Mouse (Mus musculus) stomach, embryonic 15.5 days (tissue): ENCODE results near the gene Gm17359. TPM values are rescaled to one million over a fixed set of nuclear protein-coding genes. Genes with fewer than 3 reads are reported as not detected.

Experiments used
- ATAC-seq: fragments of 200-750 bp; cut with Nextera tagmentation; 2 replicates; pipeline ENCODE4 v1.8.0; 2017; ENCODE audit warnings: low read depth, moderate number of reproducible peaks, moderate TSS enrichment; ENCODE audit not compliant: insufficient read depth, low FRiP score
- H3K27ac ChIP-seq: fragments of 300-500 bp; sonication (generic); 2 replicates; pipeline ENCODE4 v1.5.1; 2015; ENCODE audit warnings: mild to moderate bottlenecking, inconsistent platforms
- H3K27me3 ChIP-seq: fragments of 300-500 bp; sonication (generic); replicated peaks from 2 replicates; pipeline ENCODE4 v1.6.1; 2015; ENCODE audit warnings: inconsistent platforms
- H3K36me3 ChIP-seq: fragments of 300-500 bp; sonication (generic); 2 replicates; pipeline ENCODE4 v1.6.1; 2015; ENCODE audit warnings: inconsistent platforms
- H3K4me1 ChIP-seq: fragments of 300-500 bp; sonication (generic); 2 replicates; pipeline ENCODE4 v1.6.1; 2015; ENCODE audit warnings: inconsistent platforms
- H3K4me2 ChIP-seq: fragments of 300-500 bp; sonication (generic); 2 replicates; pipeline ENCODE4 v1.6.1; 2015; ENCODE audit warnings: mild to moderate bottlenecking, inconsistent platforms
- H3K4me3 ChIP-seq: fragments of 300-500 bp; sonication (generic); replicated peaks from 2 replicates; pipeline ENCODE4 v1.5.1; 2015; ENCODE audit warnings: inconsistent platforms
- H3K9ac ChIP-seq: fragments of 300-500 bp; sonication (generic); 2 replicates; pipeline ENCODE4 v1.6.1; 2015; ENCODE audit warnings: inconsistent platforms
- H3K9me3 ChIP-seq: fragments of 300-500 bp; sonication (generic); 2 replicates; pipeline ENCODE4 v1.6.1; 2016; ENCODE audit warnings: inconsistent platforms
- WGBS: fragments of 180-500 bp; shearing (Covaris S2); methylation state at CpG from one replicate; pipeline ENCODE4 v1.1.7; 2015; 5-methylcytosine and 5-hydroxymethylcytosine counted together
- polyA plus RNA-seq: library from polyadenylated mRNA; unstranded; fragments of >200 nt; fragmentation: Nextera tagmentation; extraction: Ambion mirVana; gene quantifications from 2 replicates; pipeline ENCODE4 v1.2.1, GENCODE M21; 2015

Gm17359 gene
- polyA plus RNA-seq, 1 experiment from 2014 or later = not detected

- H3K36me3 ChIP-seq = peaks cover 5% of the 10 kb centered on the region
- H3K4me1 ChIP-seq = no peaks in the 10 kb centered on the region
- WGBS = 85% methylated on average over 8 of the region's 8 CpGs
- no peak overlapping the region for H3K9ac ChIP-seq
- no peaks in the 10 kb centered on the region for H3K9me3 ChIP-seq
- H3K27ac ChIP-seq = no peak overlapping the region
- no peaks in the 10 kb centered on the region for H3K27me3 ChIP-seq
- H3K4me3 ChIP-seq = no peak overlapping the region
- no peak overlapping the region for H3K4me2 ChIP-seq
- no peak for ATAC-seq
Measured at GRCm38 (mm10) chr3:79494028-79494427, 157.6 kb downstream of the Gm17359 start.

GRCm38 (mm10) chr3:79495151-79495550 lies 158.7 kb downstream of the Gm17359 start:
- H3K27ac ChIP-seq = no peak overlapping the region
- no peaks in the 10 kb centered on the region for H3K27me3 ChIP-seq
- no peaks in the 10 kb centered on the region for H3K4me1 ChIP-seq
- WGBS = 83% methylated on average over 7 of the region's 7 CpGs
- no peak overlapping the region for H3K4me2 ChIP-seq
- peaks cover 5% of the 10 kb centered on the region; the same call in 1 of the 2 replicates for H3K36me3 ChIP-seq
- H3K9me3 ChIP-seq = no peaks in the 10 kb centered on the region
- ATAC-seq = no peak
- H3K4me3 ChIP-seq = no peak overlapping the region
- no peak overlapping the region for H3K9ac ChIP-seq

- no peak overlapping the region for H3K27ac ChIP-seq
- no peaks in the 10 kb centered on the region for H3K27me3 ChIP-seq
- H3K9me3 ChIP-seq = no peaks in the 10 kb centered on the region
- H3K4me3 ChIP-seq = no peak overlapping the region
- H3K4me1 ChIP-seq = no peaks in the 10 kb centered on the region
- ATAC-seq = no peak
- WGBS = 84% methylated on average over 6 of the region's 6 CpGs
- no peak overlapping the region for H3K9ac ChIP-seq
- no peak overlapping the region for H3K4me2 ChIP-seq
- peaks cover 5% of the 10 kb centered on the region; the same call in 1 of the 2 replicates for H3K36me3 ChIP-seq
Measured at GRCm38 (mm10) chr3:79496668-79497067, 160.2 kb downstream of the Gm17359 start.

GRCm38 (mm10) chr3:79500279-79500678 lies 163.8 kb downstream of the Gm17359 start:
- Histone ChIP-seq H3K4me2 (no peak overlapping the region), H3K27me3 (no peaks in the 10 kb centered on the region), H3K9ac (no peak overlapping the region), H3K36me3 (0 out of 2 replicates have a peak, but pooled peaks cover 2% of the 10 kb centered on the region), H3K4me3 (no peak overlapping the region), H3K27ac (no peak overlapping the region), H3K4me1 (no peaks in the 10 kb centered on the region), H3K9me3 (no peaks in the 10 kb centered on the region)
- no peak for ATAC-seq
- WGBS = 81% methylated on average over 10 of the region's 10 CpGs

- Histone ChIP-seq H3K27me3 (no peaks in the 10 kb centered on the region), H3K4me2 (no peak overlapping the region), H3K4me3 (no peak overlapping the region), H3K9ac (no peak overlapping the region), H3K36me3 (0 out of 2 replicates have a peak, but pooled peaks cover 2% of the 10 kb centered on the region), H3K9me3 (no peaks in the 10 kb centered on the region), H3K4me1 (no peaks in the 10 kb centered on the region), H3K27ac (no peak overlapping the region)
- 91% methylated on average over 2 of the region's 2 CpGs for WGBS
- ATAC-seq = no peak
Measured at GRCm38 (mm10) chr3:79501166-79501728, 164.8 kb downstream of the Gm17359 start.

Other genes starting within 250 kb of the Gm17359 start
- gene Rapgef2, start 50.1 kb upstream of the Gm17359 start, polyA plus RNA-seq = 5.4 and 5.6 TPM in 2 replicates
- gene Fnip2, start 231.1 kb downstream of the Gm17359 start, polyA plus RNA-seq = 5.4 and 5.8 TPM in 2 replicates